Mouse (Mus musculus) frontal cortex, adult (tissue): ENCODE measurements around the gene Thop1.

Experiments used
- ATAC-seq: cut with Nextera tagmentation; 2 replicates; pipeline ENCODE4 v1.9.2; 2017; ENCODE audit warnings: mild to moderate bottlenecking, moderate library complexity, mixed read lengths; ENCODE audit not compliant: low TSS enrichment

Gene Thop1

GRCm38 (mm10) chr10:81106113-81106721 is 36.4 kb downstream of the Thop1 start:
- peak; percentile 66 for ATAC-seq

GRCm38 (mm10) chr10:81112946-81113345 is 43.1 kb downstream of the Thop1 start:
- no peak for ATAC-seq

- no peak for ATAC-seq
Observed at GRCm38 (mm10) chr10:81119625-81120024, 49.8 kb downstream of the Thop1 start.

- no peak for ATAC-seq
Observed at GRCm38 (mm10) chr10:81120650-81121049, 50.8 kb downstream of the Thop1 start.

- ATAC-seq = no peak
Observed at GRCm38 (mm10) chr10:81122889-81123288, 53.1 kb downstream of the Thop1 start.

- peak; percentile 62 for ATAC-seq
Observed at GRCm38 (mm10) chr10:81123500-81123899, 53.7 kb downstream of the Thop1 start.
